Mouse (Mus musculus) c-Kit-negative CD71-positive TER-119-positive erythroid progenitor cells, embryonic 14.5 days (primary cell): ENCODE data around the gene Stk24.

Experiments used
- DNase-seq: peaks from one replicate; pipeline ENCODE4 v3.0.0-alpha.2; 2013; ENCODE audit warnings: low read depth, low spot score

Gene Stk24

GRCm38 (mm10) chr14:121263912-121264311, 115.9 kb downstream of the Stk24 start:
- DNase-seq, result no peak

- no peak for DNase-seq
These were observed 117.2 kb downstream of the Stk24 start for GRCm38 (mm10) chr14:121262606-121263005.

- DNase-seq, result no peak
These were observed 118.5 kb downstream of the Stk24 start for GRCm38 (mm10) chr14:121261229-121261879.

- DNase-seq, result no peak
These were observed 120.0 kb downstream of the Stk24 start for GRCm38 (mm10) chr14:121259789-121260188.

- DNase-seq, result no peak
These were observed 120.5 kb downstream of the Stk24 start for GRCm38 (mm10) chr14:121259332-121259731.

- DNase-seq, result no peak
These were observed 122.9 kb downstream of the Stk24 start for GRCm38 (mm10) chr14:121256896-121257295.

GRCm38 (mm10) chr14:121255469-121255868, 124.3 kb downstream of the Stk24 start:
- DNase-seq, result no peak

- DNase-seq, result no peak
These were observed 124.9 kb downstream of the Stk24 start for GRCm38 (mm10) chr14:121254869-121255268.

GRCm38 (mm10) chr14:121252542-121252941, 127.3 kb downstream of the Stk24 start:
- no peak for DNase-seq

- DNase-seq, result no peak
These were observed 128.1 kb downstream of the Stk24 start for GRCm38 (mm10) chr14:121251708-121252107.

- no peak for DNase-seq
These were observed 128.7 kb downstream of the Stk24 start for GRCm38 (mm10) chr14:121251099-121251498.

GRCm38 (mm10) chr14:121248346-121248745, 131.5 kb downstream of the Stk24 start:
- DNase-seq, result no peak

GRCm38 (mm10) chr14:121247287-121247686, 132.5 kb downstream of the Stk24 start:
- DNase-seq, result no peak

- no peak for DNase-seq
These were observed 133.6 kb downstream of the Stk24 start for GRCm38 (mm10) chr14:121246048-121246731.

GRCm38 (mm10) chr14:121244104-121244503, 135.7 kb downstream of the Stk24 start:
- DNase-seq, result no peak

GRCm38 (mm10) chr14:121239386-121239785, 140.4 kb downstream of the Stk24 start:
- no peak for DNase-seq

GRCm38 (mm10) chr14:121238727-121239126, 141.1 kb downstream of the Stk24 start:
- no peak for DNase-seq

GRCm38 (mm10) chr14:121236736-121237135, 143.1 kb downstream of the Stk24 start:
- no peak for DNase-seq
